Mouse (Mus musculus) neural tube, embryonic 14.5 days (tissue): ENCODE data around the gene Cyp1b1. TPM values are rescaled to one million over a fixed set of nuclear protein-coding genes. Genes with fewer than 3 reads are reported as not detected.
A peak's percentile ranks its signal among the peaks of the same experiment; 100 is the strongest.

Source experiments
- ATAC-seq: fragments of 200-750 bp; cut with Nextera tagmentation; 2 replicates; pipeline ENCODE4 v1.8.0; 2017; ENCODE audit warnings: low read depth, mild to moderate bottlenecking, moderate TSS enrichment, moderate library complexity
- H3K27ac ChIP-seq: fragments of 300-500 bp; sonication (generic); 2 replicates; pipeline ENCODE4 v1.5.1; 2014; ENCODE audit warnings: low read depth, mild to moderate bottlenecking, control low read depth, low read length, moderate library complexity, mixed read lengths
- H3K27me3 ChIP-seq: fragments of 300-500 bp; sonication (generic); 2 replicates; pipeline ENCODE4 v1.6.1; 2014; ENCODE audit warnings: low read length; ENCODE audit not compliant: control insufficient read depth, insufficient read depth
- H3K36me3 ChIP-seq: fragments of 300-500 bp; sonication (generic); 2 replicates; pipeline ENCODE4 v1.6.1; 2014; ENCODE audit warnings: low read length, mixed read lengths; ENCODE audit not compliant: control insufficient read depth, insufficient read depth
- H3K4me1 ChIP-seq: fragments of 300-500 bp; sonication (generic); 2 replicates; pipeline ENCODE4 v1.6.1; 2014; ENCODE audit warnings: low read length; ENCODE audit not compliant: control insufficient read depth, insufficient read depth
- H3K4me2 ChIP-seq: fragments of 300-500 bp; sonication (generic); 2 replicates; pipeline ENCODE4 v1.6.1; 2014; ENCODE audit warnings: mild to moderate bottlenecking, low read depth, low read length, control low read depth
- H3K4me3 ChIP-seq: fragments of 300-500 bp; sonication (generic); 2 replicates; pipeline ENCODE4 v1.5.1; 2014; ENCODE audit warnings: low read depth, low read length, control low read depth, mixed read lengths
- H3K9ac ChIP-seq: fragments of 300-500 bp; sonication (generic); replicated peaks from 2 replicates; pipeline ENCODE4 v1.6.1; 2014; ENCODE audit warnings: low read depth, mild to moderate bottlenecking, control low read depth, low read length, mixed read lengths
- H3K9me3 ChIP-seq: fragments of 300-500 bp; sonication (generic); 2 replicates; pipeline ENCODE4 v1.6.1; 2016; ENCODE audit warnings: low read length; ENCODE audit not compliant: control insufficient read depth
- WGBS: fragments of 180-500 bp; shearing (Covaris S2); extraction: QIAGEN DNeasy Blood & Tissue Kit; methylation state at CpG from one replicate; pipeline ENCODE4 v1.1.7; 2014; 5-methylcytosine and 5-hydroxymethylcytosine counted together
- polyA plus RNA-seq: library from polyadenylated mRNA; unstranded; fragments of >200 nt; fragmentation: Nextera tagmentation; extraction: Ambion mirVana; gene quantifications from 2 replicates; pipeline ENCODE4 v1.2.1, GENCODE M21; 2014

Cyp1b1 gene
- polyA plus RNA-seq, 1 experiment from 2014 or later: 0.95 TPM

DNA sequence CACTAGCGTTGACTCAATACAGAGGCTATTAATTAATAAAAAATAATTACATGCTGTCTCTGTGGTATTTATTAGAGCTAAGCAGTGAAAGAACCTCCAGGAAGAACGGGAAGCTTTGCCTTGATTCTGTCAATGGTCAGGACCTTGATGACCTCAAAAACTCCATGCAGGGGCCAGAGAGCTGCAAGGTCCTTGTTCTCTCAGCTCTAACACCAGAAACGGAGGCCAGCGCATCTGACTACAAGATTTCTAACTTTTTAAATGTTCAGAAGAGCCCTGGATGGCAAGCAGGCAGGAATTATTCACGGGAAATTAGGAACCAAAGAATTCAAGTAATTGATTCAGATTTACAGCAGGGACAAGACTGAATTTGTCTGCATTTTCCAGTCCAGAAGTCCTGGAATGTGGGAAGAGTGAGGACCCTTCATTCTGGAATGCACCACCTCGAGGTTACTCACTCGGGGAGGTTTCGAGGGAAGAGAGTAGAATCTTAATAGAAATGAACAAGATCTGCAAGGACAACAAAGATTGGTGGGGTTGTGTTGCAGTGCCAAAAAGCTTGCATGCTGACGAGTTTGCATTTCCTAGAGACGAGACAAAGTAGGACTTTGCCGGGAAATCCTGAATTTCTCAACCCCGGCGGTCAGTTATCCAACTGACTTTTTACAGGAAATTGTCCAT, 30.3 kb upstream of the Cyp1b1 start:
- Histone ChIP-seq H3K4me1 (0 out of 2 replicates have a peak, but pooled peaks cover 3% of the 10 kb centered on the region), H3K36me3 (no peaks in the 10 kb centered on the region), H3K4me2 (no peak overlapping the region), H3K27me3 (no peaks in the 10 kb centered on the region), H3K4me3 (no peak overlapping the region), H3K9me3 (no peaks in the 10 kb centered on the region; the same call in 1 of the 2 replicates), H3K9ac (no peak overlapping the region), H3K27ac (no peak overlapping the region)
- 33% methylated on average over 13 of the region's 13 CpGs for WGBS
- no peak for ATAC-seq

DNA sequence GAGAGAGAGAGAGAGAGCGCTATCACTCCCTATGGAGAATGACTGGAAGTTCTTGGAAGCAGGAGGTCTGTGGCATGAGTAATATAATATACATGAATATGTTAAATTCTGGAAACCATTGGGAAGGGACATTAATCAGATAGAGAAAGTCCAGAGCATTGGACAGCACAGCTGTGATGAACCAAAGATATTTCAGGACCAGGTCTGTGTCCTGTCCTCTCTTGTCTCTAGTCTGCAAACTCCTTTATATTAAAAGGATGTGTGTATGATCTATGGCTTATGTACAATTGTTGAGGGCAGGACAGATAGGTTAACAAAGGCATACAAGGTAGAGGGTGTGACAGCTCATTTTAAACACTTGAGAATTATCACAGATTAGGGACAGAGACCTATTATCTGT, 28.6 kb upstream of the Cyp1b1 start:
- no peak overlapping the region for H3K27ac ChIP-seq
- H3K4me3 ChIP-seq: no peak overlapping the region
- no peak overlapping the region for H3K4me2 ChIP-seq
- no peaks in the 10 kb centered on the region for H3K27me3 ChIP-seq
- H3K9ac ChIP-seq: no peak overlapping the region
- H3K36me3 ChIP-seq: no peaks in the 10 kb centered on the region
- WGBS: 93% methylated on average over 1 of the region's 1 CpGs
- no peak for ATAC-seq
- no peaks in the 10 kb centered on the region; the same call in 1 of the 2 replicates for H3K9me3 ChIP-seq
- H3K4me1 ChIP-seq: no peaks in the 10 kb centered on the region

DNA sequence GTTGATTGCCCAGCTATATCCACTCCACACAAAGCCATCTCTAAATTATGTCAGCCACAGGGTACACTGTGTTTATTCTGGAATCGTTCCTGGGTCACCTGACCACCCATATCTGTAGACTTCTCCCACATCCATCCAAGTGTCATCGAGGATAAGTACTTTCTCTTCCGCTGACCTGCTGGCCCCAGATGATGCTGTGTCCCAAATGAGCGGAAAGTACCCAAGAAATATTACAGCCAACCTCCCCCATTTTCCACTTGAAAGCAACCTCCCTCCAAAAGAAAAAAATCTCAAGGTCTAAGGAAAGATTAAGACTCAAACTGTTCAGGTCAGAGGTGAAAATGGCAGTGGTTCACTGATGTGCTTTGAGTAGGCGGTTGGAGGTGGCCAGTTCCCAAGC, 27.8 kb upstream of the Cyp1b1 start:
- Histone ChIP-seq H3K4me2 (no peak overlapping the region), H3K4me3 (no peak overlapping the region), H3K4me1 (no peaks in the 10 kb centered on the region), H3K27me3 (no peaks in the 10 kb centered on the region), H3K36me3 (no peaks in the 10 kb centered on the region), H3K27ac (no peak overlapping the region), H3K9ac (no peak overlapping the region), H3K9me3 (no peaks in the 10 kb centered on the region)
- ATAC-seq: no peak
- WGBS: 81% methylated on average over 5 of the region's 5 CpGs

DNA sequence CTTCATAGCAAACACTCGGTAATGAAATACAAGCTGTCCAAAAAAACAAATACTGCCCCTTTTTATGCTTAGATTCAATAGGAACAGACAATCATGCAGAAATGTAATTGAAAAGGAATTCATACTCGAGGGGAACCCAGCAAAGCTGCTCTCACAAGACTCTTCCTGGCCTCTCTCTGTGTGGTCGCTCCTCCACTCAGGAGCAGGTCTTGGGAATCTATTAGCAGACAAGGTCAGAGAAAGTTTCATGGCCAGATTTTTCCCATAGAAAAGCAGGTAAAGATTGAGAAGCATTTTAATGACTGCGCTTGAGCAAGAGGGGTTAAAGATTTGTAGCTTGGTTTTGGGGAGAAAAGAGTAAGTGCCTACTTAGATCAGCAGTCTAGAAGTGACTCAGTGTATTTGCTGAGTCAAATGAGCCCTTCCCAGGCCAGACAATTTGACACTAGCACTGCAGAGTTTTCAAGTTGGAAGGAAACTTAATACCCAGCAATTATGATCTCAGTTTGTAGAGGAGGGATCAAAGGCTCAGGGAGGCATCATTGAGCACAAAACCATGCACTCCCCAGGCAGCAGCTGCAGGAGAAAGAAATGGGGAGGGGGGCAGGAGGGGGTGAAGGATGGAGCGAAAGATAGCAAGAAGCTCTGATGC, 24.1 kb upstream of the Cyp1b1 start:
- Histone ChIP-seq H3K4me1 (no peaks in the 10 kb centered on the region), H3K27ac (no peak overlapping the region), H3K4me2 (no peak overlapping the region), H3K9me3 (no peaks in the 10 kb centered on the region), H3K9ac (no peak overlapping the region), H3K4me3 (no peak overlapping the region), H3K36me3 (no peaks in the 10 kb centered on the region), H3K27me3 (no peaks in the 10 kb centered on the region)
- no peak for ATAC-seq
- 77% methylated on average over 5 of the region's 5 CpGs for WGBS

DNA sequence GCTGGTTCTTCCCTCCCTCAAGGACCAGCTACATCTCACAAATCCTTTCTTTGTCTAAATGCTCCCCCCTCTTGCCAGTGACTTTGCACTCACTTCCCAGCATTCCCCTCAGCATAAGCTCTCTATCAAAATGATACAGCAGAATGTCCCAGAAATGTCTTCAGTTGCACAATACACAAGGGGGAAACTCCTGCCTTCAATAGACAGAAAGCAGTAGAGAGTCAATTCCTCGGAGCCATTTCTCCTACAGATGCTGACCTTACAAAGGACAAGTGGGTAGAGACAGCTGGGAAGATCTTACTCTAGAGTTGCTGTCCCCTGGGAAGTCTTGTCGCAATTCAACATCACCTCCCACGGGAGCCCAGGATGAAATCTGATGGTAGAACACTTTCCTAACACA, 22.7 kb upstream of the Cyp1b1 start:
- H3K36me3 ChIP-seq: no peaks in the 10 kb centered on the region
- no peak for ATAC-seq
- H3K4me3 ChIP-seq: no peak overlapping the region
- no peaks in the 10 kb centered on the region for H3K4me1 ChIP-seq
- H3K9ac ChIP-seq: no peak overlapping the region
- H3K27me3 ChIP-seq: no peaks in the 10 kb centered on the region
- 79% methylated on average over 3 of the region's 3 CpGs for WGBS
- H3K9me3 ChIP-seq: no peaks in the 10 kb centered on the region
- no peak overlapping the region for H3K27ac ChIP-seq
- no peak overlapping the region for H3K4me2 ChIP-seq

DNA sequence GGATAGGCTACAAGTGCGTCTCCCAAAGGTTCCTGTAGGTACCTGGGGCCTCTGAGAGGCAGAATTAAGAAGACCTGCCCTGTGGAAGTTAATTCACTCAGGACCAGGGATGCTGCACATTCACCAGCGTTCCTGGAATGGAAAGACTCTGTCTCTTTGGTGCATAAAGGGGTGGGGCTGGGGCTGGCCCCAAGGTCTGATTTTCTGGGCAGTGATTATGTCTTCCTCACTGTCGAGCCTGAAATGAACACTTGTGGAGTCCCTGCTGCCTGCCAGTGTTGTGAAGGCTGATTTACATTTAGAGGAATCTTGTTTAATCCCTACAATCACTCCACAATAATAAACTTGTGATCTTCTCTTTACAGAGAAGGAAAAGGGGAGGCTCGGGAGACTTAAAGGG, 18.2 kb upstream of the Cyp1b1 start:
- no peak overlapping the region for H3K4me2 ChIP-seq
- H3K9me3 ChIP-seq: no peaks in the 10 kb centered on the region
- no peak overlapping the region for H3K4me3 ChIP-seq
- H3K27ac ChIP-seq: no peak overlapping the region
- H3K36me3 ChIP-seq: no peaks in the 10 kb centered on the region
- H3K9ac ChIP-seq: no peak overlapping the region
- no peak for ATAC-seq
- no peaks in the 10 kb centered on the region for H3K4me1 ChIP-seq
- 57% methylated on average over 4 of the region's 4 CpGs for WGBS
- H3K27me3 ChIP-seq: no peaks in the 10 kb centered on the region

DNA sequence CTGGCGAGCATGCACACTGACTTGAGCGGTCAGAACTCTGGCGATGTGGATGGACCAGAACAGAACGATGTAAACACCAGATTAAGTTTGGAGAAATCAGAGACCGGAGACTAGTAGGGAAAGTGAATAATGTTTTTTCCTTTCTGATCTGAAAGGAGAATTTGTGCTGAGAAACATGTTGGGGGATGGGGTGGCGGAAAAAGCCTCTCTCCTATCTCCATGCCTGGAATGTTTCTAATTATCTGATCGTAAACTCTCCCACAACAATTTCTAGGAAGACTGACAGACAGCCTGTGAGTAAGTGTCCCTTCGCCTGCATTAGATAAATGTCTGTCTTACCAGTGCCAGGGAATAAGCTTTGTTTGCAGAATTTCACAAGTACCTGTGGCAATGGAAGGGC, 16.1 kb upstream of the Cyp1b1 start:
- Histone ChIP-seq H3K4me1 (no peaks in the 10 kb centered on the region), H3K4me2 (no peak overlapping the region), H3K27me3 (no peaks in the 10 kb centered on the region), H3K36me3 (no peaks in the 10 kb centered on the region), H3K9me3 (no peaks in the 10 kb centered on the region), H3K27ac (no peak overlapping the region), H3K4me3 (no peak overlapping the region), H3K9ac (no peak overlapping the region)
- ATAC-seq: no peak
- WGBS: 77% methylated on average over 8 of the region's 8 CpGs

DNA sequence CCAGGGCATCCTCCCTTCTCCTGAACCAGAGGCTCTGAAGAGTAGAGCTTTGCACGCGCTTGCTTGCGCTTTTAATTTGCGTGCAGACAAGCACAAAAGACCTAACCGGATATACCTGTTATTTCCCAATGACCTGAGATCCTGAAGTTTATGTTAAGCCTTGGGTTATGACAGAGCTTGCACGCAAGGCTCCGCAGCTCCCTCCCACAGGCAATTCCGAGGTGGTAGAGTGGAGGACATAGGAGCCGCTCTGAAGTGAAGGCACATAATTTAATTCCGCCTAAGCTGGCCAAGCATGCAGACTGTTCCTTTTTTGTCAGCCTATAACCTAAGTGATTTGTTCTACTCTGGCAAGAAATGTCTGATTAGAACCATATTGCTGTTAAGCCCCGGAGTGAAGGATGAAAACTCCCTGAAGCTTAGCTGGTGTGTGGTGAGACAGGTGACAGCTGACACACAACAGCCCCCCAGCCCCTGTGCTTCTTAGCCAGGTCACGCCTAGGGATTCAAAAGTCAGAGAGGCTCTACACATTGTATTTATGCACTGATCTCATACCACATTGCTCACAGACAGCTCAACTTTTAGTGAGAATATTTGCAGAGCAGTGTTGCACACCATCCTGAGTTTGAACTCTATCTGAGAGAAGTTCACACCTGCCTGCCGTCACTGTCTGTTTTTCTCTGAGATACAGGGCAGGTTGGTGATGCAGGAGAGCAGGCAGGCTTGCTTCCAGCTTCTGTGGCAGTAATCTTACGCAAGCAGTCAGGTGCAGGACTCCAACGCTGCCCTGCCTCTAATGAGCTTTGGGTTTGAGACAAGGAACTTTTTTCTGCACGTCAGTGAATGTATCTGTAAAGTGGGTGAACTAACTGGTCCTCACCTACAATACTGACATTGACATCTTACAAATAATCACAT, 14.0 kb upstream of the Cyp1b1 start:
- no peak overlapping the region for H3K27ac ChIP-seq
- H3K36me3 ChIP-seq: no peaks in the 10 kb centered on the region
- H3K4me3 ChIP-seq: no peak overlapping the region
- no peaks in the 10 kb centered on the region for H3K9me3 ChIP-seq
- peak; percentile 21; the same call in 1 of the 2 replicates for ATAC-seq
- no peak overlapping the region for H3K4me2 ChIP-seq
- H3K27me3 ChIP-seq: no peaks in the 10 kb centered on the region
- no peak overlapping the region for H3K9ac ChIP-seq
- 41% methylated on average over 16 of the region's 16 CpGs for WGBS
- H3K4me1 ChIP-seq: no peaks in the 10 kb centered on the region
